Mouse (Mus musculus): ENCODE measurements at regions not wholly inside any gene's neighbourhood (a gene's known extent, or its start where the extent isn't known, plus 50 kb on each side); places are given as distances from the start of the nearest gene placed in this dataset.
"Not testable (repeated sequence)": the region's sequence is repeated elsewhere in the genome, so short reads cannot be mapped to it uniquely, and the experiment has no call there.

GRCm38 (mm10) chr5:3197952-3198841, 143.1 kb upstream of the Cdk6 start:
- Histone ChIP-seq H3K4me3 (ENCODE audit: insufficient read depth, low read depth, low read length) (no peak overlapping the region), H3K9ac (ENCODE audit: low read depth, low read length) (no peak overlapping the region), H3K36me3 (ENCODE audit: control insufficient read depth, insufficient read depth, low read length) (no peaks in the 10 kb centered on the region), H3K27me3 (ENCODE audit: control insufficient read depth, insufficient read depth, low read length) (no peaks in the 10 kb centered on the region), H3K4me1 (ENCODE audit: control insufficient read depth, insufficient read depth, low read length) (no peaks in the 10 kb centered on the region; the same call in 1 of the 2 replicates), H3K79me2 (ENCODE audit: control insufficient read depth, insufficient read depth, low read length) (no peaks in the 10 kb centered on the region), H3K27ac (replicated peaks; ENCODE audit: insufficient read depth, low read depth, low read length) (no peak overlapping the region)
- peak; percentile 51 for DNase-seq (ENCODE audit: extremely low read depth, low read depth, low spot score)
- 50% methylated on average over 16 of the region's 16 CpGs for WGBS
- TF ChIP-seq POLR2A (IDR thresholded peaks at IDR 0.05; ENCODE audit: extremely low read depth, insufficient read depth, low read length) (no peak), CTCF (IDR thresholded peaks at IDR 0.05; ENCODE audit: low read depth, low read length) (no peak)

GRCm38 (mm10) chr5:3198869-3199550, 142.3 kb upstream of the Cdk6 start:
- not testable (repeated sequence) for H3K4me1 ChIP-seq (ENCODE audit: control insufficient read depth, insufficient read depth, low read length); H3K27ac ChIP-seq (replicated peaks; ENCODE audit: insufficient read depth, low read depth, low read length); H3K79me2 ChIP-seq (ENCODE audit: control insufficient read depth, insufficient read depth, low read length); H3K27me3 ChIP-seq (ENCODE audit: control insufficient read depth, insufficient read depth, low read length); H3K4me3 ChIP-seq (ENCODE audit: insufficient read depth, low read depth, low read length); H3K36me3 ChIP-seq (ENCODE audit: control insufficient read depth, insufficient read depth, low read length); H3K9ac ChIP-seq (ENCODE audit: low read depth, low read length)
- peak; percentile 23 for DNase-seq (ENCODE audit: extremely low read depth, low read depth, low spot score)
- WGBS: 58% methylated on average over 7 of the region's 7 CpGs

DNA sequence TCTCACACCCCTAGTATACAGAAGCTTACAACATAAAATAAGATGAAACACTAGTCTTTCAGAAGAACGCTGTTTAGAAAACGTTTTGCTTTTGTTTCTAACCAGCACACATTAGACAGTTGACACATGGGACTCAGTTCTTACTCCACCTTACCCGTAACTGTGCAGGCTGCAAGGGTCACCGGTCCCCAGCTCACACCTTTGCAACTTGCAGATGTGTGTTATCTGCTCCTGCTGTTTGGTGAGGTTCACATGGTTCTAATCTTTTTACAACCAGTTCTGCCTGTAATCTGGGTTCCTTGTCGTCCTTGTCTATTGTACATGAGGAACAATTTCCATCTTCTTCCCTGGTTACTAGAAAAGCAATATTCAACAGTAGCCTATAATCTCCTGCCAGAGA, 135.1 kb upstream of the Cdk6 start:
- not testable (repeated sequence) for H3K36me3 ChIP-seq (ENCODE audit: control insufficient read depth, insufficient read depth, low read length); DNase-seq (ENCODE audit: extremely low read depth, low read depth, low spot score); H3K79me2 ChIP-seq (ENCODE audit: control insufficient read depth, insufficient read depth, low read length); H3K9ac ChIP-seq (ENCODE audit: low read depth, low read length); H3K4me1 ChIP-seq (ENCODE audit: control insufficient read depth, insufficient read depth, low read length); H3K27ac ChIP-seq (replicated peaks; ENCODE audit: insufficient read depth, low read depth, low read length); H3K27me3 ChIP-seq (ENCODE audit: control insufficient read depth, insufficient read depth, low read length); H3K4me3 ChIP-seq (ENCODE audit: insufficient read depth, low read depth, low read length)
- WGBS: 75% methylated on average over 5 of the region's 5 CpGs

DNA sequence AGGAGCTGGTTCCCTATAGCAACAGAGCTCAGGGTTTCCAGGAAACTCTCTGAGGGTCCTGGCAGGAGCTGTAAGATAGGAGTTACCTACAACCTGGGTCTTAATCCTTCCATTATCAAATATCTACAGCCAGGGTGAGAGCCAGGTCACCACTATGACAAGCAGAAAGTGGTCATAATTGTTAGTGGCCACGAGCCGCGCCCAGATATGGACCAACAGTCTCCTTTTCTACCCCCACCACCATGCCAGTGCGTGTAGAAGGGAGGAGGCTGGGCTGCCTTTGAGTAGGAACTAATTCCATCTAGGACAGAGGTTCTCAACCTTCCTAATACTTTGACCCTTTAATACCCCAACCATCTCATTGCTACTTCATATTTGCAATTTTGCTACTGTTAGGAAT, 133.0 kb upstream of the Cdk6 start:
- not testable (repeated sequence) for H3K79me2 ChIP-seq (ENCODE audit: control insufficient read depth, insufficient read depth, low read length)
- WGBS: 96% methylated on average over 4 of the region's 4 CpGs

DNA sequence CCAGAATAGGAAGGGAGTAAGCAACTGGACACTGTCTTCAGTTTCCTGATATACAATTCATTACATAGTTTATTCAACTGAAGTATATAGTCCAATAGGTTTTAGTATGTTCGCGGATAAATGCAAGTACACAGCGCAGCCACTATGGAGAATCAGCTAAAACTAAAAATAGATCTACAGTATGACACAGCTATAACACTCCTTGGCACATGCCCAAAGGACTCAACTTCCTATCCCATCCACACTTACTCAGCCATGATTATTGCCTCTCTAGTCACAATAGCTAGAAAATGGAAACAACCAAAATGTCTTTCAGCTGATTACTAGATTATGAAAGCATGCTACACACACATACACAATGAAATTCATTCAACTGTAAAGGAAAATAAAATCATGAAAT, 130.0 kb upstream of the Cdk6 start:
- Histone ChIP-seq H3K9ac (ENCODE audit: low read depth, low read length) (no peak overlapping the region), H3K4me1 (ENCODE audit: control insufficient read depth, insufficient read depth, low read length) (no peaks in the 10 kb centered on the region), H3K79me2 (ENCODE audit: control insufficient read depth, insufficient read depth, low read length) (no peaks in the 10 kb centered on the region), H3K4me3 (ENCODE audit: insufficient read depth, low read depth, low read length) (no peak overlapping the region), H3K36me3 (ENCODE audit: control insufficient read depth, insufficient read depth, low read length) (no peaks in the 10 kb centered on the region), H3K27ac (replicated peaks; ENCODE audit: insufficient read depth, low read depth, low read length) (no peak overlapping the region), H3K27me3 (ENCODE audit: control insufficient read depth, insufficient read depth, low read length) (no peaks in the 10 kb centered on the region)
- DNase-seq (ENCODE audit: extremely low read depth, low read depth, low spot score): no peak
- WGBS: 92% methylated on average over 3 of the region's 3 CpGs
- TF ChIP-seq CTCF (IDR thresholded peaks at IDR 0.05; ENCODE audit: low read depth, low read length) (no peak), POLR2A (IDR thresholded peaks at IDR 0.05; ENCODE audit: extremely low read depth, insufficient read depth, low read length) (no peak)

More for the DNA sequence above, 133.0 kb upstream of the Cdk6 start:
- H3K4me3 ChIP-seq (ENCODE audit: insufficient read depth, low read depth, low read length); H3K4me1 ChIP-seq (ENCODE audit: control insufficient read depth, insufficient read depth, low read length); DNase-seq (ENCODE audit: extremely low read depth, low read depth, low spot score); H3K9ac ChIP-seq (ENCODE audit: low read depth, low read length); H3K27ac ChIP-seq (replicated peaks; ENCODE audit: insufficient read depth, low read depth, low read length); H3K36me3 ChIP-seq (ENCODE audit: control insufficient read depth, insufficient read depth, low read length); H3K27me3 ChIP-seq (ENCODE audit: control insufficient read depth, insufficient read depth, low read length): not testable (repeated sequence)

DNA sequence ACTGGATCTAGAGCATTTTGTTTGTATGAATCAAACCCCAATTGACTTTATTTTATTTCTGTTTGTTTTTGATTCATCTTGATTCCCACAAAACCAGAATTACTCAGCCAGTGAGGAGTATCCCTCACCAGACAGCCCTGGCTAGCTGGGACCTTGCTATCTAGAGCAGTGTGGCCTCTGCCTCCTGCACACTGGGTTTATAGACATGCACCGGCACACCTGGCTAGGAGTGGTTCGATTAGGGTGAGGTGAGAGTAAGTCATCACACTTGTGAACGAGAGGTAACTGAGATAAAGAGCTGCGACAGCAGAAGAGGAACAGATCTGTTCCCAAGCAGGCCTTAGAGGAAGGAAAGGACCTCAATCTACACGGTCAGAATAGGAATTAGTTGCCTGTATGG, 125.2 kb upstream of the Cdk6 start:
- no peak overlapping the region for H3K9ac ChIP-seq (ENCODE audit: low read depth, low read length)
- no peaks in the 10 kb centered on the region for H3K36me3 ChIP-seq (ENCODE audit: control insufficient read depth, insufficient read depth, low read length)
- H3K4me3 ChIP-seq (ENCODE audit: insufficient read depth, low read depth, low read length): no peak overlapping the region
- 72% methylated on average over 5 of the region's 5 CpGs for WGBS
- H3K27me3 ChIP-seq (ENCODE audit: control insufficient read depth, insufficient read depth, low read length): no peaks in the 10 kb centered on the region
- H3K79me2 ChIP-seq (ENCODE audit: control insufficient read depth, insufficient read depth, low read length): no peaks in the 10 kb centered on the region
- no peak overlapping the region for H3K27ac ChIP-seq (replicated peaks; ENCODE audit: insufficient read depth, low read depth, low read length)
- TF ChIP-seq CTCF (IDR thresholded peaks at IDR 0.05; ENCODE audit: low read depth, low read length): no peak
- no peak for TF ChIP-seq POLR2A (IDR thresholded peaks at IDR 0.05; ENCODE audit: extremely low read depth, insufficient read depth, low read length)
- DNase-seq (ENCODE audit: extremely low read depth, low read depth, low spot score): no peak
- H3K4me1 ChIP-seq (ENCODE audit: control insufficient read depth, insufficient read depth, low read length): no peaks in the 10 kb centered on the region
